Mouse (Mus musculus) embryonic fibroblast, embryonic 13.5 days (primary cell): ENCODE results near the gene Ogfr. TPM values are rescaled to one million over a fixed set of nuclear protein-coding genes. Genes with fewer than 3 reads are reported as not detected.

Experiments
- H3K27ac ChIP-seq: 2 replicates; pipeline ENCODE4 v1.5.1; 2012; ENCODE audit warnings: low read length, control low read depth, inconsistent platforms; ENCODE audit not compliant: insufficient read depth
- H3K4me1 ChIP-seq: 2 replicates; pipeline ENCODE4 v1.6.1; 2011; ENCODE audit warnings: low read length; ENCODE audit not compliant: control insufficient read depth, insufficient read depth
- H3K4me3 ChIP-seq: 2 replicates; pipeline ENCODE4 v1.5.1; 2011; ENCODE audit warnings: mild to moderate bottlenecking, control low read depth, low read length; ENCODE audit not compliant: insufficient read depth
- CTCF ChIP-seq: IDR thresholded peaks from 2 replicates; pipeline ENCODE4 v1.5.1; 2011; ENCODE audit warnings: mild to moderate bottlenecking, control low read depth, low read length, moderate library complexity, borderline replicate concordance; ENCODE audit not compliant: insufficient read depth
- POLR2A ChIP-seq: IDR thresholded peaks from 2 replicates; pipeline ENCODE4 v1.6.1; 2011; ENCODE audit warnings: low read depth, mild to moderate bottlenecking, control low read depth, low read length, moderate library complexity
- polyA plus RNA-seq: library from polyadenylated mRNA; stranded (reverse); fragments of >200 nt; gene quantifications from 2 replicates; pipeline ENCODE4 v1.2.4, GENCODE M21; 2011; ENCODE audit warnings: low read depth; ENCODE audit not compliant: missing spikeins, insufficient read length

Ogfr gene
- polyA plus RNA-seq = 78.0 and 78.2 TPM in 2 replicates

- Histone ChIP-seq H3K27ac (peak within 1 kb of the TSS; percentile 76), H3K4me3 (peak within 1 kb of the TSS; percentile 67), H3K4me1 (no peaks in the 10 kb centered on the region)
- TF ChIP-seq POLR2A (peak; percentile 84), CTCF (no peak)
Measured at GRCm38 (mm10) chr2:180589123-180589831, at the start of gene Ogfr. TSS of gene Ogfr (plus strand) at chr2:180589245.

GRCm38 (mm10) chr2:180543675-180544074 is 45.4 kb upstream of the Ogfr start:
- no peak overlapping the region for H3K4me3 ChIP-seq
- no peak overlapping the region for H3K27ac ChIP-seq
- H3K4me1 ChIP-seq = no peaks in the 10 kb centered on the region
- TF ChIP-seq CTCF (no peak), POLR2A (no peak)

DNA sequence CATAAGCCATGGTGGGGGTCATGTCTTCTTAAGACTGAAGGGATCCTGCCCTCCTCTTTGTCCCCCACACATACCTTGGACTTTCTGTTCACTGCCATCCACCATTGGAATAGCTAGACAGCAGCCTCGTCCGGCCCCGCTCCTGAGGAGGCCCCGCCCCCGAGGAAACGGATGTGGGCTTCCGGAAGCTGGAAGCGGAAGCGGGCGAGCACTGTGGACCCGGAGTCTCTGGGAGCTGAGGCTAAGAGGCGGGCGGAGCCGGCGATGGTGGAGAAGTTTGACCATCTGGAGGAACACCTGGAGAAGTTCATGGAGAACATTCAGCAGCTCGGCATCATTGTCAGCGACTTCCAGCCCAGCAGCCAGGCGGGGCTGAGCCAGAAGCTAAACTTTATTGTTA is 44.0 kb upstream of the Ogfr start:
- TF ChIP-seq CTCF (no peak), POLR2A (no peak)

GRCm38 (mm10) chr2:180547384-180548106 is 41.5 kb upstream of the Ogfr start:
- H3K4me1 ChIP-seq = no peaks in the 10 kb centered on the region
- TF ChIP-seq CTCF (no peak), POLR2A (no peak)
- no peak overlapping the region for H3K27ac ChIP-seq
- H3K4me3 ChIP-seq = no peak overlapping the region

More for the DNA sequence above, 44.0 kb upstream of the Ogfr start:
- no peak overlapping the region for H3K27ac ChIP-seq
- H3K4me3 ChIP-seq = no peak overlapping the region
- H3K4me1 ChIP-seq = no peaks in the 10 kb centered on the region

DNA sequence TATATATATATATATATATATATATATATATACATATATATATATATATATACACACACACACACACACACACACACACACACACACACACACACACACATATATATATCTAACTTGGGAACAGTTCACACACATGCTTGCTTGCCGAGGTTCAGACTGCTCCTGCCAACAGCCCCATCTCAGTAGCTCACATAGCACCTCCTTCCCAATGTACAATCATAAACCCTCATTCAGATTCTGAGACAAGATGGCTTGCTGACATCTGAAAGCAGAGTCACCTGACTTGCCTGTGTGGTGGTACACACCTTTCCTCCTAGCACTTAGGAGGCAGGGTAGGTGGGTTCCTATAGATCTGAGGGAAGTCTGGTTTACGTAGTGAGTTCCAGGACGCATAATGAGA is 36.7 kb upstream of the Ogfr start:
- H3K27ac ChIP-seq = no peak overlapping the region
- no peaks in the 10 kb centered on the region for H3K4me1 ChIP-seq
- TF ChIP-seq CTCF (no peak), POLR2A (no peak)
- no peak overlapping the region for H3K4me3 ChIP-seq

DNA sequence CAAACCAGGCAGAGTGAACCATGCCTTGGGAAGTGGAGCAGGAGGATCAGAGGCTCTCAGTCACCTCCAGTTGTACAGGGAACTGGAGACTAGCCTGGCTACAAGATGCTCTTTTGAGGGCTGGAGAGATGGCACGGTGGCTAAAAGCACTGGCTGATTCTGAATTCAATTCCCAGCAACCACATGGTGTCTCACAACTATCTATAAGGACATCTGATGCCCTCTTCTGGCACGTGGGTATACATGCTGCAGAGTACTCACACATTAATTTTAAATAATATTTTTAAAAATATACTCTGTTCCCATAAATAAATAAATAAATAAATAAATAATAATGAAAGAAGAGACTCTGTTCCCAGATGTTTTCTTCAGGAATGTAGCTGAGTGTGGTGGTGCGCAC is 33.8 kb upstream of the Ogfr start:
- TF ChIP-seq POLR2A (no peak), CTCF (no peak)
- H3K27ac ChIP-seq = no peak overlapping the region
- H3K4me1 ChIP-seq = no peaks in the 10 kb centered on the region
- H3K4me3 ChIP-seq = no peak overlapping the region

DNA sequence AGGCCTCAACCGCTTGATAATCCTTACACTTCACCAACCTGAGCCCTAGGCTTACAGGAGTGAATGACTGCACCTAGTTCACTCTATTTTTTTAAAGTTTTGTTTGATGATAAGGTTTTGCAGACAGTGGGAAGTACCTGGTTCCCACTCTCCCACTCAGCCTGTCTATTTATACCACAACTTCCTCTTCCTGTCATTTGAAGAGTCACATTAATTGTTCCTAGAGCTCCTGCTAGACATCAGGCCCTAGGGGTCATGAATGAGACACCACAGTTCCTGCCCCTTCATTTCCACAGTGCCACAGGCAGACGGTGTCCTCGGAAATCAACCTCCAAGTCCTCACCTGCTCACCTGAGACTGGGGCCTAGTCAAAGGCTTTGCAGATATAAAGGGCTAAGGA is 32.6 kb upstream of the Ogfr start:
- Histone ChIP-seq H3K4me1 (no peaks in the 10 kb centered on the region), H3K27ac (no peak overlapping the region), H3K4me3 (no peak overlapping the region)
- no peak for TF ChIP-seq CTCF
- TF ChIP-seq POLR2A = no peak

DNA sequence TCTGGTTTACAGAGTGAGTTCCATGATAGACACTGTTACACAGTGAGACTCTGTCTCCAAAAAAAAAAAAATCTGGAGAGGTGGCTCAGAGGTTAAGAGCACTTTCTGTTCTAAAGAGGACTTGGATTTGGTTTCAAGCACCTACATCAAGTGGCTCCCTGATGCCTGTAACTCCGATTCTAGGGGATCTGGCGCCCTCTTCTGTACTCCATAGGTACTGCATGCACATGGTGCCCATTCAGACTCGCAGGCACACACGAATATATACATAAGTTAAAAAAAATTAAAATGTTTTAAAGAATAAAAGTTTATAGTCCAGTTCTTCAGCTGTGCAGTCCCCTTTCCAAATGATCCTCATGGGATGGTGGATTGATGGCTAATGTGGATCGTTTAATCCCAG is 28.8 kb upstream of the Ogfr start:
- TF ChIP-seq CTCF (no peak), POLR2A (no peak)
- no peak overlapping the region for H3K4me3 ChIP-seq
- no peaks in the 10 kb centered on the region for H3K4me1 ChIP-seq
- H3K27ac ChIP-seq = no peak overlapping the region

GRCm38 (mm10) chr2:180562146-180562545 is 26.9 kb upstream of the Ogfr start:
- no peak overlapping the region for H3K4me3 ChIP-seq
- H3K27ac ChIP-seq = no peak overlapping the region
- TF ChIP-seq CTCF = no peak
- TF ChIP-seq POLR2A = no peak
- H3K4me1 ChIP-seq = no peaks in the 10 kb centered on the region

GRCm38 (mm10) chr2:180563296-180563695 is 25.7 kb upstream of the Ogfr start:
- no peaks in the 10 kb centered on the region for H3K4me1 ChIP-seq
- TF ChIP-seq POLR2A = no peak
- no peak for TF ChIP-seq CTCF
- no peak overlapping the region for H3K27ac ChIP-seq
- H3K4me3 ChIP-seq = no peak overlapping the region
